Mouse (Mus musculus) lung, embryonic 14.5 days (tissue): ENCODE measurements around the gene Fer1l5. TPM values are rescaled to one million over a fixed set of nuclear protein-coding genes. Genes with fewer than 3 reads are reported as not detected.

Experiments used
- ATAC-seq: fragments of 200-750 bp; cut with Nextera tagmentation; 2 replicates; pipeline ENCODE4 v1.8.0; 2017; ENCODE audit warnings: mild to moderate bottlenecking, moderate TSS enrichment, moderate library complexity; ENCODE audit not compliant: insufficient read depth
- DNase-seq: peaks from one replicate; pipeline ENCODE4 v3.0.0-alpha.2; 2015
- H3K27ac ChIP-seq: fragments of 300-500 bp; sonication (generic); 2 replicates; pipeline ENCODE4 v1.5.1; 2014; ENCODE audit warnings: low read depth, mild to moderate bottlenecking, moderate library complexity
- H3K27me3 ChIP-seq: fragments of 300-500 bp; sonication (generic); 2 replicates; pipeline ENCODE4 v1.6.1; 2014; ENCODE audit warnings: low read length, control low read depth; ENCODE audit not compliant: insufficient read depth
- H3K36me3 ChIP-seq: fragments of 300-500 bp; sonication (generic); 2 replicates; pipeline ENCODE4 v1.6.1; 2014; ENCODE audit warnings: control low read depth; ENCODE audit not compliant: insufficient read depth
- H3K4me1 ChIP-seq: fragments of 300-500 bp; sonication (generic); 2 replicates; pipeline ENCODE4 v1.6.1; 2014; ENCODE audit warnings: antibody characterized with exemption, control low read depth; ENCODE audit not compliant: insufficient read depth
- H3K4me2 ChIP-seq: fragments of 300-500 bp; sonication (generic); 2 replicates; pipeline ENCODE4 v1.6.1; 2014; ENCODE audit warnings: mild to moderate bottlenecking
- H3K4me3 ChIP-seq: fragments of 300-500 bp; sonication (generic); 2 replicates; pipeline ENCODE4 v1.5.1; 2014; ENCODE audit warnings: low read depth, low read length
- H3K9ac ChIP-seq: fragments of 300-500 bp; sonication (generic); 2 replicates; pipeline ENCODE4 v1.6.1; 2014
- H3K9me3 ChIP-seq: fragments of 300-500 bp; sonication (generic); 2 replicates; pipeline ENCODE4 v1.6.1; 2016; ENCODE audit warnings: low read depth, low read length, control low read depth
- CTCF ChIP-seq: IDR thresholded peaks from 2 replicates; pipeline ENCODE4 v1.5.1; 2016; ENCODE audit warnings: antibody characterized with exemption, low read depth
- WGBS: fragments of 180-500 bp; shearing (Covaris S2); extraction: QIAGEN DNeasy Blood & Tissue Kit; methylation state at CpG from one replicate; pipeline ENCODE4 v1.1.7; 2014; 5-methylcytosine and 5-hydroxymethylcytosine counted together
- polyA plus RNA-seq: library from polyadenylated mRNA; unstranded; fragments of >200 nt; fragmentation: Nextera tagmentation; extraction: Ambion mirVana; gene quantifications from 2 replicates; pipeline ENCODE4 v1.2.1, GENCODE M21; 2014

Gene Fer1l5
- polyA plus RNA-seq, 1 experiment from 2014 or later: 0.58 TPM

- H3K27me3 ChIP-seq: no peaks in the 10 kb centered on the region
- H3K27ac ChIP-seq: peak within 1 kb of the TSS; percentile 66
- H3K36me3 ChIP-seq: peaks cover 25% of the 10 kb centered on the region
- H3K4me1 ChIP-seq: peaks cover 12% of the 10 kb centered on the region
- peak within 1 kb of the TSS; percentile 90 for H3K4me3 ChIP-seq
- peak within 1 kb of the TSS; percentile 94 for H3K9ac ChIP-seq
- peak; percentile 86 for ATAC-seq
- TF ChIP-seq CTCF: no peak
- H3K9me3 ChIP-seq: no peaks in the 10 kb centered on the region
- DNase-seq: peak; percentile 96
- WGBS: 4% methylated on average over 57 of the region's 61 CpGs
- H3K4me2 ChIP-seq: peak within 1 kb of the TSS; percentile 85
Observed at GRCm38 (mm10) chr1:36368969-36369645, 3.0 kb upstream of the Fer1l5 start, which contains the start of gene Kansl3. Gene Kansl3, minus strand, starts transcription at chr1:36369181.

DNA sequence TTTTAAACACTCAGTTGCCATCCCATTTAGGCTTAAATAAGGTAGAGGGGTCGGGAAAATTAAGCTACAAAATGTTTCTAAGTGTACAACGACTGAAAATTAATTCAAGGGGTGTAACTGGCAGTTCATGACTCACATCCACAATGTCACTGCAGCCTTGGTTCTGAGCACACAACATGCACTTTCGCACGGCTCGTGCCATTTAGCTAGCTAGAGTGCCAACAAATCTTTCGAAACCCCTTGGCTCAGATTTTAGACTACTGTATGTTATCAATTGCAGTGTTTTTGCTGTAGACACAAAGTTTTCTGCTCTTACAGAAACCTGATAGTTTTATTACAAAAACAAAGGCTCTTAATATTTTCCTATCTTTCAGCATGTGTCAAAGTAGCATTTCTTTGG lies 1.2 kb upstream of the Fer1l5 start:
- no peak overlapping the region for H3K27ac ChIP-seq
- H3K4me3 ChIP-seq: no peak overlapping the region
- H3K9me3 ChIP-seq: no peaks in the 10 kb centered on the region
- WGBS: 78% methylated on average over 6 of the region's 6 CpGs
- no peak for ATAC-seq
- no peak overlapping the region for H3K4me2 ChIP-seq
- H3K36me3 ChIP-seq: peaks cover 10% of the 10 kb centered on the region
- no peaks in the 10 kb centered on the region for H3K27me3 ChIP-seq
- no peak for TF ChIP-seq CTCF
- no peak overlapping the region for H3K9ac ChIP-seq
- H3K4me1 ChIP-seq: peaks cover 12% of the 10 kb centered on the region
- DNase-seq: no peak

DNA sequence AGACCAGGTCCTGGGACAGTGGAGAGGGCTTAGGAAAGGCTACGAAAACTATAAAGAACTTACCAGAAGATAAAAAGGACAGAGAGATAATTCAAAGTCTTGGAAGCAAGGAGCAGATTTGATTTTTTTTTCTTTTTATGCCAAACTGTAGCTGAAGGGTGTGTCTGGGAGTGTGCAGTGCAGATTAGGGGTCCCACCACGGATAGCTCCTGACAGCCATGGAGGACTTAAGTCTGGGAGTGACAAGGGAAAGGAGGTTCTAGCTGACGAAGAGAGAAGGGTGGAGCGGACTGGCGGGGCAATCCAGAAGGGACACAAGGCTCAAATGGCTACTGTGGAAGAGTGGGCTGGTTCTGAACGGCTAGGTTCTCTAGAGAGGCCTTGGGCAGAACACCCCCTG lies 6.8 kb downstream of the Fer1l5 start:
- H3K36me3 ChIP-seq: no peaks in the 10 kb centered on the region
- no peaks in the 10 kb centered on the region for H3K9me3 ChIP-seq
- H3K27ac ChIP-seq: no peak overlapping the region
- no peak overlapping the region for H3K4me3 ChIP-seq
- no peaks in the 10 kb centered on the region for H3K4me1 ChIP-seq
- TF ChIP-seq CTCF: no peak
- ATAC-seq (no peak), DNase-seq (no peak)
- no peak overlapping the region for H3K4me2 ChIP-seq
- WGBS: 68% methylated on average over 6 of the region's 6 CpGs
- H3K27me3 ChIP-seq: no peaks in the 10 kb centered on the region
- no peak overlapping the region for H3K9ac ChIP-seq

GRCm38 (mm10) chr1:36379582-36379981 lies 7.5 kb downstream of the Fer1l5 start:
- no peak for TF ChIP-seq CTCF
- 61% methylated on average over 4 of the region's 4 CpGs for WGBS

DNA sequence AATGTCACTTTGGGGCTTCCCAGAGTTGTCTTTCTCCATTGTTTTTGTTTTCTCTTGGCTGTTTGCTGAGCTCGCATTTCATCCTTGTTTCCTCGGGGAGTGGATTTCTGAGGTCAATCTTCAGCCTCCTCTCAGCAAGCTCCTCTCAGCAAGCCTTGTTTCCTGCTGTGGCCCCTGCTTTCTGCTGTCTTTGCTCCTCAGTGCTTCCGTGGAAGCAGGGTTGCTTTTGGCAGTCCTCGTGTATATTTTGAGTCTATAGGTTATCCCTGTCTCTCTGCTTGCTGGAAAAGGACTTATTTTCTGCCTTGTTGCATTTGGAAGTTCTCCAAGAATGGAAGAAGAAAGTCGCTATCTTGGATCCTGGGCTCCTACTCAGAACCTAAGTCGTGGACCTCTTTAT lies 24.9 kb downstream of the Fer1l5 start:
- DNase-seq (peak; percentile 2), ATAC-seq (no peak)
- no peaks in the 10 kb centered on the region for H3K27me3 ChIP-seq
- no peak overlapping the region for H3K27ac ChIP-seq
- H3K4me2 ChIP-seq: no peak overlapping the region
- H3K36me3 ChIP-seq: no peaks in the 10 kb centered on the region
- no peaks in the 10 kb centered on the region for H3K9me3 ChIP-seq
- no peak for TF ChIP-seq CTCF
- H3K4me1 ChIP-seq: no peaks in the 10 kb centered on the region
- H3K4me3 ChIP-seq: no peak overlapping the region
- WGBS: 15% methylated on average over 6 of the region's 6 CpGs
- H3K9ac ChIP-seq: no peak overlapping the region

More at GRCm38 (mm10) chr1:36379582-36379981, 7.5 kb downstream of the Fer1l5 start:
- Histone ChIP-seq H3K4me1 (no peaks in the 10 kb centered on the region), H3K9ac (no peak overlapping the region), H3K36me3 (no peaks in the 10 kb centered on the region), H3K4me2 (no peak overlapping the region), H3K4me3 (no peak overlapping the region), H3K27ac (no peak overlapping the region), H3K27me3 (no peaks in the 10 kb centered on the region), H3K9me3 (no peaks in the 10 kb centered on the region)
- DNase-seq (peak; percentile 3), ATAC-seq (no peak)

DNA sequence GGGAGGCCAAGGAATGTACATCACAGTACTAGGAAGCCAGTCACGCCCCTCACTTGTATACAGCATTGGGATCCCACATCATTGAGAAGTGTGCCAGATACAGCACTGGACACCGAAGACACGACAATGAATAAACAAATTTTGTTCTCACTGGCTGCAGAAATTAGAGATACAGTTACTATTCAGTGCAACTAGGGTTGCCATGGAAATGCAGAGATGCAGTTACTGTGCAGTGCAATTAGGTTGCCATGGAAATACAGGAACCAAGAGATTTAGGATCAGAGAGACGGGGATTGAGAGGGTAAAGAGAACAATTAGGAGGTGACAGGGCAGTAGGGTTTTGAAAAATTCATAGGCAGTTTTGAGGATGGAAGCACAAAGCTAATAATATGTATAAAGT lies 29.4 kb downstream of the Fer1l5 start:
- no peaks in the 10 kb centered on the region for H3K27me3 ChIP-seq
- H3K9ac ChIP-seq: no peak overlapping the region
- no peak overlapping the region for H3K4me3 ChIP-seq
- H3K4me2 ChIP-seq: no peak overlapping the region
- TF ChIP-seq CTCF: no peak
- DNase-seq (no peak), ATAC-seq (no peak)
- no peaks in the 10 kb centered on the region for H3K9me3 ChIP-seq
- H3K27ac ChIP-seq: no peak overlapping the region
- H3K4me1 ChIP-seq: no peaks in the 10 kb centered on the region
- no peaks in the 10 kb centered on the region for H3K36me3 ChIP-seq
- 54% methylated on average over 4 of the region's 4 CpGs for WGBS

DNA sequence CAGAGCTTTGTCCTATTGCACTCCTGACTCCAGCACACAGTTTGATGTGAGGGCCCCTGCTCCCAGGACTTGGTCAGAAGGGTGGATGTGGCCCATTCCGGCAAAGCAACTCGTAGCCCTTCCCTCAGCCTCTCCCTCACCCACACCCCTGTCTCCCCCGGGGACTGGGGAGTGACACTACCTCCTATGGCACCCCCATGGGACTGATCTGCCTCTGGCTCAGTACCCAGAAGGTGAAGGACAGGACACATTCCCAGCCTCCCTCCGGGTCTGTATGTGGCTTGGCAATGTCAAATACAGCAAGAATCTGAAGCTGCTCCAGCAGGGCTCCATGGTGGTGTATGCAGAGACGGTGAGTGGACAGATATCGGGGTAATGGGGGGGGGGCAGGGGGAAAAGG lies 32.4 kb downstream of the Fer1l5 start:
- Histone ChIP-seq H3K36me3 (no peaks in the 10 kb centered on the region), H3K9ac (no peak overlapping the region), H3K4me1 (no peaks in the 10 kb centered on the region), H3K4me3 (no peak overlapping the region), H3K27ac (no peak overlapping the region), H3K9me3 (no peaks in the 10 kb centered on the region), H3K27me3 (no peaks in the 10 kb centered on the region), H3K4me2 (no peak overlapping the region)
- no peak for DNase-seq
- 73% methylated on average over 6 of the region's 6 CpGs for WGBS
- TF ChIP-seq CTCF: no peak
- ATAC-seq: no peak
